Mouse (Mus musculus): ENCODE data around the gene Hist2h2be.
"Not testable (repeated sequence)": the region's sequence is repeated elsewhere in the genome, so short reads cannot be mapped to it uniquely, and the experiment has no call there.

Gene Hist2h2be

DNA sequence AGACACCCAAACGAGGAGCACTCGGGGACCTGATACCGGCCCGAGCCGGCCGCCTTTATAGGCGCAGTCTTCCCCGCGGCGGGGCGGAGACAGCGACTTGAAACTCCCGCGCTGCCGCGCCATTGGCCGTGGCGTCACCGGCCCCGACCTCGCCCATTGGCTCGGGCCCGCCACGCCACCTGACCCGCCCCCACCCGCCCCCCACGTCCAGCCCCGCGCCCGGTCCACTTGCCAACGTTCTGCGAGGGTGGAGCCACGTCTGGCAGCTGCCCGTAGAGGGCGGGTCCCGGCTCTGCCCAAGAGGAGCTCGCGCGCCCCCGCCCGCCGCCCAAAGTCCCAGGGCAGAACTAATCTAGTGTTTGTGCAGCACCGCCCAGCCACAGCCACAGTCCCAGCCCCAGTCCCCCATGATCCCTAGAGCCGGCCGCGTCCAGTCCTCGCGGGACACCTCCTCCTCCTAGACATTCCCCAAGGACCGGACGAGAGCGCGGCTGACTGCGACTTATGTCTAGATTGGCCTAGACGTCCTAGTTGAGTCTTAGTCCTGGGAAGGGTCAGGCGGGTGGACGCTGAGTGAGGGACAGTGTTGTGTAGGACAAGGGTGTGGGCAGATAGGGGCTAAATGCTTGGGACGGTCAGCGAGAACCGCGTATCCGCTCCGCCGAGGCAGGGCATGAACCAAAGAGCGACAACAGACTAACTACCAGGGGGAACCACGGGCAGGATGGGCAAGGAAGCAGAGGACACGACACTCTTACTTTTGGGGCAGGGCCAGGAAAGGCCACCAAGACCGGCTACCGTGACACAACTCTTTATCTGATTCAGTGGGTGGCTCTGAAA is 18.3 kb downstream of the Hist2h2be start, which contains the start of gene Hist2h3c2:
Gene Hist2h3c2, minus strand, starts transcription at position 174 of the 840 bp plus-strand sequence.
- DNase-seq (ENCODE audit: extremely low spot score) = not testable (repeated sequence)

DNA sequence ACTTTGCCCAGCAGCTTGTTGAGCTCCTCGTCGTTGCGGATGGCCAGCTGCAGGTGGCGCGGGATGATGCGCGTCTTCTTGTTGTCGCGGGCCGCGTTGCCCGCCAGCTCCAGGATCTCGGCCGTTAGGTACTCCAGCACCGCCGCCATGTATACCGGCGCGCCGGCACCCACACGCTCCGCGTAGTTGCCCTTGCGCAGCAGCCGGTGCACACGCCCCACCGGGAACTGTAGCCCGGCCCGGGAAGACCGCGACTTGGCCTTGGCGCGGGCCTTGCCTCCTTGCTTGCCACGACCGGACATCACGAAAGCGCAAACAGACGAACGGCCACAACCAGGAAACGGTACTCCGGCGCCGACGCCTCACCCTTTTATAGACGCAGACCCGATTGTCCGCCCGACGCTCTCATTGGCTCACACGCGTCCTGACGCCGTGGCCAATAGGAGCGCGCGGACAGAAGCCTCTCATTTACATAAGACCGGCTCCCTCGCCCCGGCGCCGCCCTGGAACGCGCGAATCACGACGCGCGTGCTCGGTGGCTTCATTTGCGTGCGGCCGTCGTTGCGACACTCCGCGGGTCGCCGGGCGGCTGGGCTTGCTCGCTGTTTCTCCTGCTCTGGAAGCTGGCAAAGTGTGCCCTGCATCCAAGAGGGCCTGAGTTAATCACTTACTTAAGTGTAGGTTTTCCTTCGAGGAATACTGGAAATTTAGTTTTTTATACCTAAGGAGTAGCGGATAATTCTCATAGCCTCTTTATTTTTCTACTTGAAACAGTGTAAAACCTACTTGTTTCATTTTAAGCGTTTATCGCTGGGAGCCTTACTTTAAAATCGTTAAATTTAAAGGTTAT is 19.3 kb downstream of the Hist2h2be start, which contains the start of gene Hist2h2aa2:
Gene Hist2h2aa2, minus strand, starts transcription at position 328 of the 850 bp plus-strand sequence.
- peak; percentile 75 for DNase-seq (ENCODE audit: extremely low spot score)

DNA sequence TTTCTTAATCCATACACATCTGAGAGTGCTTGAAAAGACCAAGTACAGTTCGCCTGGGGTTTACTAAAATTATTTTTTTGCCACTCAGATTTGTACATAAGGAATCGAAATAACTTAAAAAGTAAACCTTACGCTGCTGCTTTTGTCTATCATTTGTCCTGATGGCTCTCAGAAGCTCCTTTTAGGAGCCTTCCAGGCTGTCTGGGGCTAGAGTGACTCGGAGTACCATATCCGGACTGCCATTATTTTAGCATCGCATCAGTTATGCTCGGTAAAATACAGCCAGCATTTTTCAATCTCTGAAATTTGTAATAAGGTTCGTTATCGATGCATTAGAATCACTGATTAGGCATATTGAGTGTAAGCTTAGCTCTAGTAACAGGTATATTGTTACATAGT is 19.9 kb downstream of the Hist2h2be start:
- DNase-seq (ENCODE audit: extremely low spot score) = no peak

DNA sequence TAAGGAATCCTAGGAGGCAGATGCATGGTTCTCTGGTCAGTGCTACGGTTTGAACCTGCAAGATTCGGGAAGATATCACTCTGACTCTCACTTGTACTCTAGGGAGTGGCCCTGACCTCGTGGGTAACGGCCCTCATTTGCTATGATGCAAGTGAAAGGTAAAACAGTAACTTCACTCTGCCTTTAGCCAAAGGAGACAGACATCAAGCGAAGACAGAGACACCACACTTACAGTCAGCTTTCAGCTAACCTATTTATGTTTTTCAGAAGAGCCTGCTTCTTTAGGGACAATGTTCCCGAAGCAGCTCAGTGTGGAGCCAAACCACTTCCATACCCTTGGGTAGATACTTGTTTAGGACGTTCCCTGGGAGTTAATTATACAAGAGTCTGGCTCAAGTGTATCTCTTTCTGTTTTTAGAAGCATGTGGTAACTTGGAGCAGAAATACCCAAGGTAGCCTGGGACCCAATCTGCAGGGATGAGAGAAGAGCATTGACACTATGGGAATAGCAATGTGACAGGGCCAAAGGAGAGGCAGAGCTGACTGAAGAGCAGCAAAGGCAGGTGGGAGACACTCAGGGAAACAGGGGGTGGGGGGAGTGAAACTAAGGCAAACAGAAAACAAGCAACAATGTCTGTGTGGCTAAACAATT is 23.1 kb downstream of the Hist2h2be start:
- no peak for DNase-seq (ENCODE audit: extremely low spot score)

DNA sequence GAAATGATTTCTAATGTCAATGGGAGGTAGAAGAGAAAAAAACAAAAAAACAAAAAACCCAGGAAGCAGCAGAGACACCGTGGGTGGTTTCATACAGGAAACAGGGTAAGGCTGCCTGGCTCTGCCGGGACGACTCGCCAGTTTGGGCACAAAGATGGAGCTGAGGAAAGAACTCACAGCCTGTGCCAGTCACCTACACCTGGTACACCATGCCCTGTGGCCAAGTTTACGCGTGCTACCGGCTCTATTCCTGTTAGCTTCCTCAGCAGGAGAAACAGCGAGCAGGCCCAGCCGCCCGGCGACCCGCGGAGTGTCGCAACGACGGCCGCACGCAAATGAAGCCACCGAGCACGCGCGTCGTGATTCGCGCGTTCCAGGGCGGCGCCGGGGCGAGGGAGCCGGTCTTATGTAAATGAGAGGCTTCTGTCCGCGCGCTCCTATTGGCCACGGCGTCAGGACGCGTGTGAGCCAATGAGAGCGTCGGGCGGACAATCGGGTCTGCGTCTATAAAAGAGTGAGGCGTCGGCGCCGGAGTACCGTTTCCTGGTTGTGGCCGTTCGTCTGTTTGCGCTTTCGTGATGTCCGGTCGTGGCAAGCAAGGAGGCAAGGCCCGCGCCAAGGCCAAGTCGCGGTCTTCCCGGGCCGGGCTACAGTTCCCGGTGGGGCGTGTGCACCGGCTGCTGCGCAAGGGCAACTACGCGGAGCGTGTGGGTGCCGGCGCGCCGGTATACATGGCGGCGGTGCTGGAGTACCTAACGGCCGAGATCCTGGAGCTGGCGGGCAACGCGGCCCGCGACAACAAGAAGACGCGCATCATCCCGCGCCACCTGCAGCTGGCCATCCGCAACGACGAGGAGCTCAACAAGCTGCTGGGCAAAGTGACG is 24.3 kb downstream of the Hist2h2be start, which contains the start of gene Hist2h2aa1:
Gene Hist2h2aa1, plus strand, starts transcription at position 495 of the 884 bp plus-strand sequence.
- DNase-seq (ENCODE audit: extremely low spot score) = peak; percentile 85

DNA sequence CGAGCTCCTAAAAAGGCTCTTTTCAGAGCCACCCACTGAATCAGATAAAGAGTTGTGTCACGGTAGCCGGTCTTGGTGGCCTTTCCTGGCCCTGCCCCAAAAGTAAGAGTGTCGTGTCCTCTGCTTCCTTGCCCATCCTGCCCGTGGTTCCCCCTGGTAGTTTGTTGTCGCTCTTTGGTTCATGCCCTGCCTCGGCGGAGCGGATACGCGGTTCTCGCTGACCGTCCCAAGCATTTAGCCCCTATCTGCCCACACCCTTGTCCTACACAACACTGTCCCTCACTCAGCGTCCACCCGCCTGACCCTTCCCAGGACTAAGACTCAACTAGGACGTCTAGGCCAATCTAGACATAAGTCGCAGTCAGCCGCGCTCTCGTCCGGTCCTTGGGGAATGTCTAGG is 25.1 kb downstream of the Hist2h2be start:
- DNase-seq (ENCODE audit: extremely low spot score) = not testable (repeated sequence)

DNA sequence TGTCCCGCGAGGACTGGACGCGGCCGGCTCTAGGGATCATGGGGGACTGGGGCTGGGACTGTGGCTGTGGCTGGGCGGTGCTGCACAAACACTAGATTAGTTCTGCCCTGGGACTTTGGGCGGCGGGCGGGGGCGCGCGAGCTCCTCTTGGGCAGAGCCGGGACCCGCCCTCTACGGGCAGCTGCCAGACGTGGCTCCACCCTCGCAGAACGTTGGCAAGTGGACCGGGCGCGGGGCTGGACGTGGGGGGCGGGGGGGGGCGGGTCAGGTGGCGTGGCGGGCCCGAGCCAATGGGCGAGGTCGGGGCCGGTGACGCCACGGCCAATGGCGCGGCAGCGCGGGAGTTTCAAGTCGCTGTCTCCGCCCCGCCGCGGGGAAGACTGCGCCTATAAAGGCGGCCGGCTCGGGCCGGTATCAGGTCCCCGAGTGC is 25.5 kb downstream of the Hist2h2be start, which contains the start of gene Hist2h3c1:
Gene Hist2h3c1, plus strand, starts transcription at position 259 of the 430 bp plus-strand sequence.
- not testable (repeated sequence) for DNase-seq (ENCODE audit: extremely low spot score)

DNA sequence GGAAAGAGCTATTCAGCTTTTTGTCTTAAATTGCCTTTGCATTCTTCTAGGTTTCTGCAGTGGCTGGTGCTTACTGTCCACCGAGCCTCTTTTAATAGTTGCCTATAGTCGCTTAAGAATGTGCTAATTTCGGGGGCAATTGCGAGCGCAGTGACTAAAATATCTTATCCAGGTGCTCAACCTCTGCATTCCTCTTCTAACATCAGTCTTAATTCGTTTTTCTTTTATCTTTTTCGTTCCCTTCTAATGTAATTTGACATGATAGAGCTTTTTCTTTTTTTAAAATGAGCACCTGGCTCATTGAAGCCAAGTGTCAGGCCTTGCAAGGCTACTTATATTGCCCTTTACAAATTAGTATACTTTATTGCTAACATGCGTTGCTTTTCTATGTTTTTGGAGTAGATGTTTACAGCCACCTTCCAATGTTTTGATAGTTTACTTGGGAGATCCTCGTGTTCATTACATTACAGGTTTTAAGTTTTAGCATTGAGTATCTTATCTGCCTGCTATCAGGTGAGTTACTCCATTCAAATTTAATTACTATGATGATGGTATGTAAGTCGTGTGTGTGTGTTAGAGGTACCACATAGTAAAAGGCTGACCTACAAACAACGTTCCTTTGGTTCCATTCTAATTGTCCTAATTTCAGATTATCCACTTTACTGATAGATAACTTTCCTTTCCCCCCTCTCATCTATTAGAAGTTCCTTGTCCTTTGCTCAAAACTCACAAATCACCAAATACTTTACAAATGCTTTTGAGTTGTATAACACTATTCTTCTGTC is 26.6 kb downstream of the Hist2h2be start:
- DNase-seq (ENCODE audit: extremely low spot score) = peak; percentile 61

DNA sequence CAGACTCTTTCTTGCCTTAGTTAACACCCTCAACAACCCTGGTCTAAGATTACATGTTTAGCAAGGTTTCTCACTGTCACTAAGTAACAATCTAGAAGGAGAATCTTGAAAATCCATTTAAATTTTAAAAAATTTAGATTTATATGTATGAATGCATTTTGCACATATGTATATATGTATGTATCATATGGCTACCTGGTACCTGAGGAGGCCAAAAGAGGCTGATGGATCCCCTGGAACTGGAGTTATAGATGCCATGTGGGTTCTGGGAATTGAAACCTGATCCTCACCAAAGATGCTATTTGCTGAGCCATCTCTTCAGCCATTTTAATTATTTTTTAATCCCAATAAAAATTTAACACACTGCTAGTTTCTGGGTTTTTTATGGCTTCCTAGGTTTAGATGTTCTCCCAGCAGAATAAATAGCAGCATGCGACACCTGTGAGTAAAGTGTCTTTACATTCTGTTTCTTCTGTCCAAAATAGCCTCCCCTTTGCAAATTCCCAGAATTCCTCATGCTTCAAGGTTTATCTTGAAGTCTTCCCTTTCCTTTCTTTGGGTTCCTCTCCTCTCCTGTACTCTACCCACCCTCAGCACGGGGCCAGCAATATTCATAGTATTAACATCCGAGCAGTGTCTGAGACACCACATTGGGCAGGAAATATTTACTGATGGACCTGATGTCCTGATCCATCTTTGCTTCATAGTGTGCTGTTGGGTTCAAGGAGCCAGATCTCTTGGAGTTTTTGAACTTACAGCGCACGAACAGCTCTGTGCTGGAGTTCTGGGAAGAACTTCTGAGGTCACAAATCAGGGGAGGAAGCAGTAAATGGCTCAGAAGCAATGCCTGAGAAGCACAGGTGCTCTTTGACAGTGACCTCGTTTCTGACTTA is 27.5 kb downstream of the Hist2h2be start:
- peak; percentile 53 for DNase-seq (ENCODE audit: extremely low spot score)

DNA sequence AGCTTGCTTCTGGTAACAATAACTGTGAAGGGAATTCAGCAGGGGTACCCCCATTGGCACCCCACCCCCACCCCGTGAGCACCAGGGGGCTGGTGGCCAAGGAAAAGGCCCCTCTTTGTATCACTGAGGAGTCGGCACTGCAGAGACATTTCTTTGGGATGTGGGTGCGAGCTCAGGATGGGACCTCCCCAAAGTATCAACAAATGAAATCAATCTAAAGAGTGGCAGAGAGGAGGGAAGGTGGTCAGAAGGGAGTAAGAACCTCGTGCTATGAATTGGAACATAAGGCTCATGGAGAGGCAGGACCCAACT is 28.1 kb downstream of the Hist2h2be start:
- DNase-seq (ENCODE audit: extremely low spot score) = no peak

DNA sequence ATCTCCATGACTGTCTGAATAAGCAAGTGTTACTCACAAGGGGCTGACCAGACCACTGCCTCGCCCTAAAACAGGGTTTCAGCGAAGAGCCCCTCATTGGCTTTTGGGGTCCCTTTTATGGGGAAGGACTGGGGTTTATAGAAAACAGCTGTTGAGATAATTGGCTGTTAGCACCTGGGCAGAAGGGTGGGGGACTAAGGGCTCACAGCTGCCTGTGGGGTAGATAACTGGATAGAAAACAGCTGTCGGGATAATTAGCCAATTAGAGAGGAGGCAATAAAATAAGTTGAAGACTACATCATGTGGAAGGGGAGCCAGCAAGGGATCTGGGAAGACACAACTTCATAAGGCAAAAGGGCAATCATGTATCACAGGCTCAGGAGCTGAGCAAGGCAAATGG is 30.0 kb downstream of the Hist2h2be start:
- DNase-seq (ENCODE audit: extremely low spot score) = no peak

DNA sequence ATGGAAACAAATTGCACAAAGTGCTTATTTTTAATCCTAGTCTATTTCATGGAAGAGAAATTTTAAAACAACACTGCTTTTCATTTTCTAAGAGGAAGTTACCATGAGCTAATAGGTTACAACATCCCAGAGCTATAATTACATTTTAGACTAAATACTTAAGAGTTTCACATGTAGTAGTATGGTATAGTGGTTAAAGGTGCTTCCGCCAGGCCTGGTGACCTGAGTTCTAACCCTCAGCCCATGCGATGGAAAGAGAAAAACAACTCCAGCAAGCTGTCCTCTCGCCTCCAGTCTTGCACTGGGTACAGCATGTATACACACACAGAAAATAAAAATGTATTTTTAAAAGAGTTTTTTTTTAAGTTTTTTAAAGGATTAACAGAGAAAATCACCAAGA is 30.9 kb downstream of the Hist2h2be start:
- DNase-seq (ENCODE audit: extremely low spot score) = no peak

DNA sequence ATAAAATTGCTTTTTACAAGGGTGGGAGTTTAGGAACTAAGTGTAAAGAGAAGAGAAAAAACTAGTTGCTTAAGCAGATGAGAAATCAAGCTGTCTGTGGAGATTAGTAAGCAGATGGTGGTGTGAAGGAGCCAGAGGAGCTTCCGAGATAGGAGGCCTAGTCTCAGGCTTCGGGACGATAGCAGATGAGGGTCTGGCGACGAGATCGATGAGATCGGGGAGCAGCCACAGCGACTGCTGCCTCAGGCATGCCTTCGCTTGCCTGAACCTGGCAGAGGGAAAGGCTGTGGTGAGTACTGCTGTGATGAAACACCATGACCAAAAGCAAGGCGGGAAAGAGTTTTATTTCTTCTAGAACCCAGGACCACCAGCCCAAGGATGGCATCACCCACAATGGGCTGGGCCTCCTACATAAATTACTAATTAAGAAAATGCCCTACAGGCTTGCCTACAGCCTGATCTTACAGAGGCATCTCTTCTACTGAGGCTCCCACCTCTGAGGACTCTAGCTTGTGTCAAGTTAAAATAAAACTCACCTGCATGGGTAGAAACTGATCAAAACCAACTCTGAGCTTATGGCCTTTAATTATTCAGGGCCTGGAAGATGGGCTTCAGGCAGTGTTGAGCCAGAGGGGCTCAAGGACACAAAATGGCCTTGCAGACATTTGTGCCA is 33.9 kb downstream of the Hist2h2be start:
- no peak for DNase-seq (ENCODE audit: extremely low spot score)

DNA sequence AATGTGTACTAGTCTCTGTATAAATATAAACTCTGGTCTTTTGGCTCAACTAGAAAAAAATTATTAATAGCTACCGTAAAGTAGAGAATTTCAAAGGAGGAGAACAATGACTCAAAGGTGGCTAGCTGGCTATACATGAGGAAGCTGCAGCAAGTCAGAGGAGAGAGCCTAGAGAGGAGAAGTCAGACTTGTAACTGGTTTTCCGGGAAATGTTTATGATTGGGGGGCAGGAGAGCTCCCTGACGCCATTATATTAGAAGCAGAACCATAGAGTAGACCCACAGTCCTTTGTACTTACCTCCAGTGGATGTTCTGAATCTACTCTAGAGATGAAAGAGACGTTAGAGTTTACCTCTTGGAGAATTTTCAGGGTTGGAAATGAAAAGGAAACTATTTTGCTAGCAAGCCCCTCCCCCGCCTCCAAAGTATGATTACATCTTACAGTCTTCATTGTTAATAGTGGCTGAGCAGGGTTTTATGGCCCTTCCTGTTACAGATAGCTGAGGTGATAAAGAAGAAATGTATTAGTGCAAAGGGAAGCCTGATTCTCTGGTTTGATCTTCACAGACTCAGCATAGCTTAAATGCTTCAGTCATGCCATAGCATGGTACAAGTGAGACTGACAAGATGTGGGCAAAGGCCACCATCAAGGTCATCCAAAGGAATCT is 35.1 kb downstream of the Hist2h2be start:
- no peak for DNase-seq (ENCODE audit: extremely low spot score)

DNA sequence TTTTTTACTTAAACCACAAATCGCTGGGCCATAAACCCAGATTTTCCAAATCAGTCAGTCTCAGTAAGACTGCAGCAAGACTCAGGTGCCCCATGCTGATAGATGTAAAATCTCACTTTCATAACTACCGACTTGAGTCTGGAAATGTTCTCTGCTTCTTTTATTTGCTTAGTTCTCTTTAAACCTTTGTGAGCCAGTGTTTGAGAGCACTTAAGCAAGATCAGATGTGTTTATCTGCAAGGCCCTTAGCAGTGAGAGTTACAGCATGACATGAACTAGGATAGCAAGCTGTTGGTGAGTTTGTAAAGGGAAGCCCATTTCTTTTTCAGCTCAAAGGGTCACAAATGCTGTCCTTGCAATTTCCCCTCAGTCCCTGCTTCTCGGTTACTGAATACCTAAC is 36.3 kb downstream of the Hist2h2be start:
- DNase-seq (ENCODE audit: extremely low spot score) = no peak

DNA sequence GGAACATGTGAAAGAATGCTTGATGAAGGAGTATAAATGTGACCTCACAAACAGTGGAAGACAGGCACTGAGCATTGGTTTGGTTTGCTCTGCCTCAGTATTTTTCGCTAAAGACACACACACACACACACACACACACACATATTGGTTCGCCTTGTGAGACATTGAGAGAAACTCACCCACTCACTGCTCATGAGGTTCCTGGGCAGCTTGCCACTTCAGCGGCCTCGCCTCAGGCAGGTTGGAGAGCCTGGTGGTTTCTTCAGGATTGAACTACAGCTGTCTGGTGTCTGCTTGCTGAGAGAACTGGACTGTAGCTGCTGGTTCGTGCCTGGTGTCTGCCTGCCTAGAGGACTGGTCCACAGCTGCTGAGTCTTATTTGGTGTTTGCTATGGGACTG is 39.3 kb downstream of the Hist2h2be start:
- DNase-seq (ENCODE audit: extremely low spot score) = no peak

DNA sequence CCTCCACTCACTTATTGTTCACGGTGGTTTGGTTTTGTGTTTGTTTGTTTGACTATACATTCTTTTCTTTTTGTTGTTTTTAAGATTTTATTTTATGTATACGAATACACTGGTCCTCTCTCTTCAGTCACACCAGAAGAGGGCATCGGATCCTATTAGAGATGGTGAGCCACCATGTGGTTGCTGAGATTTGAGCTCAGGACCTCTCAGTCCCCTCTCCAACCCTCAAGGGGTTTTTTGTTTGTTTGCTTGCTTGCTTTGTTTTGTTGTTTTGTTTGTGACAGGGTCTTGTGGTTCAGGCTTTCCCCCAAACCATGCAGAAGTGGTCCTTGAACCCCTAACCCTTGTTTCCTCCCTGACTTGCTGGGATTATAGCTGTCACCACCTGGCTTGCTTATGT is 40.7 kb downstream of the Hist2h2be start:
- no peak for DNase-seq (ENCODE audit: extremely low spot score)
